Mouse (Mus musculus) telencephalon, adult 2 months (tissue): ENCODE measurements at regions not wholly inside any gene's neighbourhood (a gene's known extent, or its start where the extent isn't known, plus 50 kb on each side); places are given as distances from the start of the nearest gene placed in this dataset.

ENCODE experiments used
- DNase-seq: peaks from one replicate; pipeline ENCODE4 v3.0.0-alpha.2; 2011; ENCODE audit warnings: low read depth, low spot score

DNA sequence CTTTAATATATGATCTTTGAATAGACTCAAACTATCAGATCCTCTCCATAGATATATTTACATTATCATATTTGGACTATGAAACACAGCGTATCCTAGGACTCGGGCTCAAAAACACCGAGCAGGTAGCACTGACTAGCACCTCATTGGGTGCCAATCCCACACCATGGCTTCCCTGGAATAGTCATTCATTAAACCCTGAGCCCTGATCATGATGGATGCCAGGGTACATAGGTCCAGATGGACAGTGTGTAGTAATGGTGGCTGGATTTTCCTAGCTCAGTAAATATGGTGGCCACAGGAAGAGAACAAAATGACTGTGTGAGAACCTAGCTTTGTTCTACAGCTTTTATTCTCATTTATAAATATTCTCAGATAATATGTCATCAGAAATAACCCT is 390.1 kb upstream of the Nr2f2 start:
- DNase-seq = no peak

GRCm38 (mm10) chr7:70754826-70755225 is 388.3 kb upstream of the Nr2f2 start:
- DNase-seq = no peak

DNA sequence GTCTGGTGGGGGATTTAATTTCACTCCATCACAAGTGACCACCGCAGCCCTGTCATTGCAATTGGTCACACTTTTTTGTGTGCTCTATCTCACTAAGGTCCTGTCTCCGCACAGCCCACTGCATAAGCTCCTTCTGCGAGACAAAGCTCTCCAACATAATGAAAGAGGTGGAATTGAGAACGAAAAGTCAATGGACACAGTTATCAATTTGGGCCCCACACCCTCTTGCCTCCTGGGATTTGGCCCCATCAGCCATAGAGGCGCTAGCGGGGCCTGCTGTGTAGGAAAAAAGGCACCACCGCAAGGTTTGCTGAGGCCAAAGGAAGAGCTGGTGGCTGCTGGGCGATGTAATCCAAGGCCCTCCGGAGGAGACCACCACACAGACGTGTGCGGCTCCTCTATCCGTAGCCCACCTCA is 386.3 kb upstream of the Nr2f2 start:
- DNase-seq = no peak

- DNase-seq = no peak
These were observed 382.3 kb upstream of the Nr2f2 start for GRCm38 (mm10) chr7:70748884-70749283.

DNA sequence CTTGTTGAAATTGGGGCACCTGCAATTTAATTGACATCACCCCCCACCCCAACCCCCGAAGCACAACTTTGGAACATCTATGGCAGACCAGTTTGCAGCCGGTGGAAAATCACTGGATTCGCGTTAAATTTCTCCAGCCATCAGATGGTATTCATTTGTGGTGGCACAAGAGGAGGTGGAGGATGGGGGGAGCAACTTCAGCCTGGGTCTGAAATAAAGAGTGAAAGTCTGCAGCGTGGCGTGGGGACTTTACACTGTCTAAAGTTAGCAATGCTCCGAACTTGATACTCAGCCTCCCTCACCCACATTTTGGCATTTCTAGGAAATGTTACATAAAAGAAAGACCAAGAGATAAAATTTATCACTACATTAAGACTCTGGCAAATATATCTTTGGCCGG is 381.8 kb upstream of the Nr2f2 start:
- no peak for DNase-seq

DNA sequence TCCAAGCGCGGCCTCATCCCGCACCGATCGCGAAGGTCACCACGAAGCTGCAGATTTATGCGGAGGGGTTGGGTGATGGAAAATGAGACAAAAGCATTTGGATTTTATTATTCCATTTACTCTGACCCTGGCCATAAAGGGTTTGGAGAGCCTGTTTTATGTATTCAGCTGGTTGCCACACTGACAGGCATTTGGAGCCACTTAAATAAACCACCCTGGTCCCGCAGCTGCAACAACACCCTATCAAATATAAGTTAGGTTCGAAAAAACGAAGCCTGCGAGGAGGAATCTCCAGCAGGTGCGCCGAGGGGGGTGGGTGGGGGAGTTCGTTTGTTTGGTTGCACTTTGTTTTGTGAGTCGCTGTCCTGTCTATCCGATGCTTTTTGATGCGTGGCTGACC is 377.8 kb upstream of the Nr2f2 start:
- no peak for DNase-seq

- DNase-seq = no peak
These were observed 369.1 kb upstream of the Nr2f2 start for GRCm38 (mm10) chr7:70735591-70735990.

DNA sequence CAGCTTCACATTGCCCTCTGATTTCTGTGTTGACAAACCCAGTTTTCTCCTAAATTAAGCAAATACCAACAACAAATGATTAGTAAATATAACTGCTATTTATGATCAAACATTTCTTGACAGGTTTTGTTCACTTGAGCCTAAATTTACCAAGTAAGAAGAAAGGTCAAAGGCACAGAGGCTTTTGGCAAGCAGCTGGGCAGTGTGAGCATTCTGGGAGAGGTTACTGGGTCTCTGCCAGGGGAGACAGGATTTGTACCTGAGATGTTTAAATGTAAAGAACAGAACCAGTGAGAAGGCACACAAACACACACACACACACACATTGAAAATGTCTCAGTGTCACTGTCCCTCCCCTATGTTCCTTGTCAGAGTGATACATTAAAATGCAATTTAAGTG is 367.0 kb upstream of the Nr2f2 start:
- no peak for DNase-seq

- no peak for DNase-seq
These were observed 363.4 kb upstream of the Nr2f2 start for GRCm38 (mm10) chr7:70729896-70730295.

- no peak for DNase-seq
These were observed 351.7 kb upstream of the Nr2f2 start for GRCm38 (mm10) chr7:70718149-70718765.

GRCm38 (mm10) chr7:70717608-70718007 is 351.1 kb upstream of the Nr2f2 start:
- DNase-seq = no peak

GRCm38 (mm10) chr7:70716811-70717458 is 350.4 kb upstream of the Nr2f2 start:
- DNase-seq = no peak

DNA sequence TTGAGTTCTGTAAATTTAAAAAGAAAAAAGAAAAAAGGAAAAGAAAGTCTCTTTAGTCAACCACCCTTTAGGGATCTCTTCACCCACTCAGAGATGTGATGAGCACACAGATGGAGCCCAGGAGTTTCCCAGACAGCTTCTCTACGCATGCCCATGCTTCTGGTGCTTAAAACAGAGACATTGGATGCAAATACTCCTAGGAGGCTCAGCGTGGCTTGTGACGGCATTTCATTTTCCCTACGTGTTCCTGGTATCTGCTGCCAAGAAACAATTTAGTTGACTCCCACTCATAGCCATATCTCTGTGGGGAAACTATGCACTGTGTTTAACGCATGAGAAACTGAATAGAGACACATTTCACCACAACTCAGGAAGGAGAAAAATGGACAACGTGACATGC is 345.6 kb upstream of the Nr2f2 start:
- DNase-seq = peak; percentile 88

- no peak for DNase-seq
These were observed 339.7 kb upstream of the Nr2f2 start for GRCm38 (mm10) chr7:70706281-70706680.

GRCm38 (mm10) chr7:70703784-70704183 is 337.2 kb upstream of the Nr2f2 start:
- no peak for DNase-seq

DNA sequence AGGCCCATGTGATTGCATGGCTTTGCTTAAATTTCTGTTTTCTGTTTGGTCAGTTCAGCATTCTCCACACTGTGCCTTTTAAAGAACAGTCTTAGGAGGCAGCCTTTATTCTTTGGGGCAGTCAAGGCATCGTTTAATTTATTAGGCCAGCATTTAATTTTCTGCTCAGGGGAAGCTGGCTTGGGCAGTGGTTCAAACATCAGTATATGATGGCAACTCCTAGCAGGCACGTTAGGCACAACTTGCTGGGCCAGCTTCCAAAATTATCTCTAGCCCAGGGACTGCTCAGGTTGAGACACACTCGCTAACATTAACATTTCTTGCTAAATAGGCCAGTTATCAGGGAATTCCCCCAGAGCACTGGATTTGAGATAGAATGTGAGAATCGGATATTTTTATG is 333.9 kb upstream of the Nr2f2 start:
- no peak for DNase-seq

GRCm38 (mm10) chr7:70699391-70699790 is 332.9 kb upstream of the Nr2f2 start:
- DNase-seq = no peak

- no peak for DNase-seq
These were observed 332.5 kb upstream of the Nr2f2 start for GRCm38 (mm10) chr7:70698986-70699385.

- no peak for DNase-seq
These were observed 325.6 kb upstream of the Nr2f2 start for GRCm38 (mm10) chr7:70692160-70692559.

DNA sequence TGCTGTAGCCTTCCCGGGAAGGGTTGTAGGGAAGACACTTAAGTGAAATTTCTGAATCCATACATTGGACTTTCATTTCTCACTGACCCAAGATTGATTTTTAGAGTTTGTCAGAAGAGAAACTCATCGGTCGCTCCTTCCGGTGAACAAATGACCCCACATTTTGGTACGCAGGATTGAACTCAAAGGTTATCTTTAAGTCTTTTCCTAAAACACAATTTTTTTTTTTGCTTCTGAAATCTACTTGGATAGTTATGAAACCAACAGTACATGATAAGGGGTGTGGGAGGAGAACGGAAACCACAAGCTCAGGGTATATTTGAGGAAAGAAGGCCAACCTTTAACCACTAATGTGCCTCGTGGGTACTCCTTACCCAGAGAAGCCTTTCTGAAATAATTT is 324.3 kb upstream of the Nr2f2 start:
- no peak for DNase-seq

GRCm38 (mm10) chr7:70669065-70669464 is 302.5 kb upstream of the Nr2f2 start:
- DNase-seq = no peak

GRCm38 (mm10) chr7:70660162-70660561 is 293.6 kb upstream of the Nr2f2 start:
- DNase-seq = peak; percentile 11

GRCm38 (mm10) chr7:70649760-70650377 is 283.3 kb upstream of the Nr2f2 start:
- DNase-seq = no peak
